Mouse (Mus musculus): Measurements from ENCODE around the gene Swsap1.

GRCm38 (mm10) chr9:21909474-21910223 lies 45.9 kb upstream of the Swsap1 start:
- TF ChIP-seq CTCF (IDR thresholded peaks at IDR 0.05; ENCODE audit: low read depth) (no peak), EP300 (IDR thresholded peaks at IDR 0.05; ENCODE audit: low read depth) (no peak)

All from liver, postnatal 0 days (tissue).